In the genomic region with DNA sequence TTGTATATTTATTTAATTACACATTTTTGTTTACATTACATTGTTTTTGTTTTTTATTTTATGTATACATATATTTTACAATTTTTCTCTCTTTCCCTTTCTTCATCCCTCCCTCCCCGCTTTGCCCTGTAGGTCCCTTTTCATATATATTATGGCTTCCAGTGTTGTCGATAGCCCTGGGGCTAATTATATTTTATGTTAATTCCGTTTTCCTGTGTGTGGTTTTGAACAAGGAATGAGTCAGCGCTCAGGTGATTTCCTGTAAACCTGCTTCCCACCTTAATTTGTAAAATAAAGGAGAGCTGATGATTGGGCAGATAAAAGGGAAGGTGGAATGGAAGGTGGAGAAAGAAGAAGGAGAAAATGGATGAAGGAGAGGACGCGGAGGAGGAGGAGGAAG, we compare ENCODE assay signal across 8 mouse cellular contexts. TPM values are rescaled to one million over a fixed set of nuclear protein-coding genes. Genes with fewer than 3 reads are reported as not detected.
DNase-seq lines count a peak whose midpoint lies in the region; ATAC-seq and TF ChIP-seq lines count a peak whose summit lies in the region.

Gene Nfu1, plus strand, starts transcription at position 350 of the 400 bp plus-strand sequence.

- no peak for TF ChIP-seq POLR2A in cortical plate, adult 2 months (IDR thresholded peaks at IDR 0.05; ENCODE audit: extremely low read depth, insufficient read depth, low read length)

- peak within 1 kb of the TSS; percentile 96 for H3K9ac ChIP-seq in lung, embryonic 14.5 days
- H3K9ac ChIP-seq in heart, embryonic 11.5 days (ENCODE audit: low read depth, low read length) = peak within 1 kb of the TSS; percentile 95
- H3K9ac ChIP-seq in midbrain, embryonic 16.5 days (ENCODE audit: low read depth, low read length) = peak within 1 kb of the TSS; percentile 99

- peaks cover 12% of the 10 kb centered on the region for H3K36me3 ChIP-seq in lung, embryonic 14.5 days (ENCODE audit: insufficient read depth)
- H3K36me3 ChIP-seq in heart, embryonic 11.5 days (ENCODE audit: control insufficient read depth, insufficient read depth, low read length) = no peaks in the 10 kb centered on the region
- H3K36me3 ChIP-seq in midbrain, embryonic 16.5 days (ENCODE audit: control insufficient read depth, insufficient read depth, low read length) = no peaks in the 10 kb centered on the region

- peak within 1 kb of the TSS; percentile 90 for H3K27ac ChIP-seq in lung, embryonic 14.5 days (ENCODE audit: low read depth)
- peak within 1 kb of the TSS; percentile 82 for H3K27ac ChIP-seq in cortical plate, adult 2 months (ENCODE audit: insufficient read depth, low read length)
- H3K27ac ChIP-seq in heart, embryonic 11.5 days (ENCODE audit: low read depth, low read length) = peak within 1 kb of the TSS; percentile 89
- H3K27ac ChIP-seq in midbrain, embryonic 16.5 days (ENCODE audit: low read length) = peak within 1 kb of the TSS; percentile 91

- H3K4me2 ChIP-seq in lung, embryonic 14.5 days = peak within 1 kb of the TSS; percentile 69
- H3K4me2 ChIP-seq in heart, embryonic 11.5 days = peak within 1 kb of the TSS; percentile 70
- peak within 1 kb of the TSS; percentile 60 for H3K4me2 ChIP-seq in midbrain, embryonic 16.5 days (ENCODE audit: low read length)

- no peaks in the 10 kb centered on the region for H3K4me1 ChIP-seq in lung, embryonic 14.5 days (ENCODE audit: insufficient read depth)
- H3K4me1 ChIP-seq in cortical plate, adult 2 months (ENCODE audit: control insufficient read depth, insufficient read depth, low read length) = 0 out of 2 replicates have a peak, but pooled peaks cover 2% of the 10 kb centered on the region
- H3K4me1 ChIP-seq in heart, embryonic 11.5 days (ENCODE audit: control insufficient read depth, insufficient read depth, low read length) = 0 out of 2 replicates have a peak, but pooled peaks cover 6% of the 10 kb centered on the region
- peaks cover 10% of the 10 kb centered on the region for H3K4me1 ChIP-seq in midbrain, embryonic 16.5 days (ENCODE audit: control insufficient read depth, insufficient read depth, low read length)

- no peak for DNase-seq in lung, embryonic 14.5 days
- no peak for DNase-seq in lung, postnatal 14 days
- no peak for DNase-seq in layer of hippocampus, postnatal 36 days
- DNase-seq in testis, postnatal 10 days (ENCODE audit: low spot score) = no peak
- no peak for DNase-seq in right cerebral cortex, postnatal 10 days (ENCODE audit: low spot score in 2 of 2)

- no peaks in the 10 kb centered on the region for H3K27me3 ChIP-seq in lung, embryonic 14.5 days (ENCODE audit: insufficient read depth, low read length)
- H3K27me3 ChIP-seq in heart, embryonic 11.5 days (ENCODE audit: control insufficient read depth, insufficient read depth, low read length) = no peaks in the 10 kb centered on the region
- no peaks in the 10 kb centered on the region for H3K27me3 ChIP-seq in midbrain, embryonic 16.5 days (ENCODE audit: control insufficient read depth, insufficient read depth, low read depth, low read length)

- 73% methylated on average over 6 of the region's 6 CpGs for WGBS in lung, embryonic 14.5 days
- 74% methylated on average over 6 of the region's 6 CpGs for WGBS in heart, embryonic 11.5 days (ENCODE audit: insufficient replicate concordance)
- WGBS in midbrain, embryonic 16.5 days = 81% methylated on average over 6 of the region's 6 CpGs

- H3K9me3 ChIP-seq in lung, embryonic 14.5 days (ENCODE audit: low read depth, low read length) = no peaks in the 10 kb centered on the region
- H3K9me3 ChIP-seq in heart, embryonic 11.5 days (replicated peaks; ENCODE audit: control insufficient read depth, low read length) = no peaks in the 10 kb centered on the region
- no peaks in the 10 kb centered on the region for H3K9me3 ChIP-seq in midbrain, embryonic 16.5 days (replicated peaks; ENCODE audit: control insufficient read depth, low read length, poor library complexity, severe bottlenecking)

- no peak for ATAC-seq in lung, embryonic 14.5 days (ENCODE audit: insufficient read depth)
- ATAC-seq in heart, embryonic 11.5 days (replicated peaks; ENCODE audit: insufficient number of reproducible peaks, low FRiP score, low TSS enrichment) = no peak
- no peak for ATAC-seq in midbrain, embryonic 16.5 days

- H3K4me3 ChIP-seq in lung, embryonic 14.5 days (ENCODE audit: low read depth, low read length) = peak within 1 kb of the TSS; percentile 87
- H3K4me3 ChIP-seq in cortical plate, adult 2 months (ENCODE audit: insufficient read depth, low read length) = peak within 1 kb of the TSS; percentile 84
- H3K4me3 ChIP-seq in heart, embryonic 11.5 days (ENCODE audit: low read depth, low read length) = peak within 1 kb of the TSS; percentile 95
- peak within 1 kb of the TSS; percentile 91 for H3K4me3 ChIP-seq in midbrain, embryonic 16.5 days (ENCODE audit: low read depth, low read length)

- TF ChIP-seq CTCF in lung, embryonic 14.5 days (IDR thresholded peaks at IDR 0.05; ENCODE audit: low read depth) = no peak
- TF ChIP-seq CTCF in cortical plate, adult 2 months (IDR thresholded peaks at IDR 0.05; ENCODE audit: extremely low read depth, insufficient read depth, low read length) = no peak

RNA-seq across cellular contexts. Expression of gene Nfu1, which starts in this region (rescaled TPM):
- 88.4 and 90.5 TPM in 2 replicates for polyA plus RNA-seq in lung, embryonic 14.5 days (2014; fragmentation: Nextera tagmentation; extraction: Ambion mirVana)
- 116 and 125 TPM in 2 replicates for polyA plus RNA-seq in cortical plate, adult 2 months (2012; rRNA removed)
- 96.8 and 102 TPM in 2 replicates for polyA plus RNA-seq in heart, embryonic 11.5 days (2014; fragmentation: Nextera tagmentation; extraction: Ambion mirVana)
- total RNA-seq in layer of hippocampus, postnatal 36 days (2021) = 10 to 100 TPM; 55.1 to 55.5 TPM
- 140 and 148 TPM in 2 replicates for polyA plus RNA-seq in midbrain, embryonic 16.5 days (2015; fragmentation: Nextera tagmentation; extraction: Ambion mirVana)
